Mouse (Mus musculus): ENCODE results near the gene Dlg2.

DNA sequence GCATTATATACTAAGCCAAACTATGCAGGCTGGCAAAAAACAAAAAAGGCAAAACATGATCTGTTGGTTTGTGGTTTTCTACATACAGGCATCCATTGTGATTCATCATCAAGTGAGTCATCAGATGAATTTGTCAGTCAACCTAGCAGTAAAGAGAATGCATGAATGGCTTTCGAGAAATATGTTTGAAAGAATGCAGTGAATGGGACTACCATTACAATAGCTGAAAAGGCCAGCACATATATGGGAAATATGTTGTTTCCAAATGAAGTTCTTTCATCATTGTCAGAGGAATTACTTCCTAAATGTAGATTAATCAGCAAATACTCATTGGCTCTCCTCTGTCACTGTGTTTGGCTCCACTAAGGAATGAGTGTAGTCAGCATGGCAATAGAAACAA lies 677.6 kb downstream of the Dlg2 start:
- no peak for TF ChIP-seq CTCF (conservative IDR thresholded peaks at IDR 0.05; ENCODE audit: low read length)
- no peak for TF ChIP-seq NANOG (IDR thresholded peaks at IDR 0.05; ENCODE audit: borderline replicate concordance, low read length)
